Mouse (Mus musculus): ENCODE data around the gene Pcbp3. TPM values are rescaled to one million over a fixed set of nuclear protein-coding genes. Genes with fewer than 3 reads are reported as not detected.
"Not testable (repeated sequence)": the region's sequence is repeated elsewhere in the genome, so short reads cannot be mapped to it uniquely, and the experiment has no call there.

The Pcbp3 gene
- polyA plus RNA-seq, 1 experiment from 2014 or later = 45.8 TPM

DNA sequence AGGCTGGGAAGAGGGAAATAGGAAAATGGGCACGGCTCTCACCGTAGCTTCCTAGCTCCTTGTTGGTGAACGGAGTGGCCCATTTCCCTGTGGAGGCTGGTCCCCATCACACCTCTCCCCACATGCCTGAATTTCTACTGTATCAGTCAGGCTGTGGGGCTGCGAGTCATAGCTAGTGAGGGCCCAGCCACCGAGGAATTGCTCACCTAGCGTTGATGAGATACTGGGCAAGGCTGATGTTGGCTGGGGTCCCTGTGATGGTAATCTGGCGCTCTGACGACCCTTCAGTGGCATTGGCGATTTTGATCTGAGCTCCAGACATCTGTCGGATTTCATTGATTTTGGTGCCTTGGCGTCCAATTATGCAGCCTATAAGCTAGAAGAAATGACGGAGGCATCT lies 198.7 kb downstream of the Pcbp3 start:
- 94% methylated on average over 12 of the region's 12 CpGs for WGBS
- peaks cover 2% of the 10 kb centered on the region; the same call in 1 of the 2 replicates for H3K36me3 ChIP-seq (ENCODE audit: control insufficient read depth, insufficient read depth, low read length)
- ATAC-seq (ENCODE audit: low read depth) = no peak
- no peaks in the 10 kb centered on the region for H3K9me3 ChIP-seq (ENCODE audit: control insufficient read depth, low read length)
- no peak overlapping the region for H3K4me3 ChIP-seq (ENCODE audit: low read depth, low read length)
- no peaks in the 10 kb centered on the region for H3K27me3 ChIP-seq (ENCODE audit: control insufficient read depth, insufficient read depth, low read length)
- no peak overlapping the region for H3K4me2 ChIP-seq (ENCODE audit: low read depth, low read length)
- no peak overlapping the region for H3K27ac ChIP-seq (ENCODE audit: low read depth, low read length)
- no peaks in the 10 kb centered on the region for H3K4me1 ChIP-seq (ENCODE audit: control insufficient read depth, insufficient read depth, low read length)
- H3K9ac ChIP-seq (replicated peaks; ENCODE audit: low read depth, low read length) = no peak overlapping the region

DNA sequence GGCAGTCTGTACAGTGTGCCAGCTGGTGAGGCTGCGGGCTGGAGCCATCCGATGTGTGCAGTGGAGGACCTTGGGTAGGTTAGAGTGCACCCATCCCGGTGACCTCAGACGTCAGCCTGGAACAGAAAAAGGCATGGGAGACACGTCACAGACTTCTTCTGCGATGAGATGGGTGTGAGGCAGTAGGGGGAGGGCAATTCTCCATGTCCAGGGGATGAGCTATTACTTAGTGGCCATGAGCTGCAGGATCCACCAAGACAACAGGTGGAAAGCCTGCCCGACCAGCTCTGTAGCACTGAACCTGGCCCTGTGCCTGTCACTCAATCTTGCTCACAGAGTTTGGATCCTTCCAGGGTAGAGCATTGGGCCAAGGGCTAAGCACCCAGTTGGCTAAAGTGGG lies 199.3 kb downstream of the Pcbp3 start:
- no peak for ATAC-seq (ENCODE audit: low read depth)
- H3K9me3 ChIP-seq (ENCODE audit: control insufficient read depth, low read length) = no peaks in the 10 kb centered on the region

DNA sequence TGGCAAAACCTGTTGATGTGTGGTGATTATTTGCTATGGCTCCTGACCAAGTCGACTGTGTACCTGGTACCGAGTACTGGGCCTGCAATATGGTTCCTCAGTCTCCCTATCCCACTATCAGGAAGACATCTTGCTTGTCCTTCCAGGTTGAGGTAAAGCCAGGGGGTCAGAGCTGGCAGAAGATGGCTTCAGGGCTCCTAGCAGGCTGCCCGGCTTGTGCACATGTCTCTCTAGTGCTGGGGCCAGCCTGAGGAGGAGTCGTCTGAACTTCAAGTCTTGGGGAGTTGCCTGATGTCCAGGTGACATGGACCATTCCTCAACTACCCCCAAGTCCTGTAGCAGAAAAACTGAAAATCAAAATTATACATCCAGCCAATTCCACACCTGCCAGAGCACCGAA lies 201.8 kb downstream of the Pcbp3 start:
- Histone ChIP-seq H3K4me2 (ENCODE audit: low read depth, low read length) (no peak overlapping the region), H3K36me3 (ENCODE audit: control insufficient read depth, insufficient read depth, low read length) (no peaks in the 10 kb centered on the region), H3K27ac (ENCODE audit: low read depth, low read length) (no peak overlapping the region), H3K9ac (replicated peaks; ENCODE audit: low read depth, low read length) (no peak overlapping the region), H3K27me3 (ENCODE audit: control insufficient read depth, insufficient read depth, low read length) (no peaks in the 10 kb centered on the region), H3K9me3 (ENCODE audit: control insufficient read depth, low read length) (no peaks in the 10 kb centered on the region), H3K4me3 (ENCODE audit: low read depth, low read length) (no peak overlapping the region), H3K4me1 (ENCODE audit: control insufficient read depth, insufficient read depth, low read length) (no peaks in the 10 kb centered on the region)
- WGBS = 93% methylated on average over 5 of the region's 5 CpGs
- ATAC-seq (ENCODE audit: low read depth) = no peak

More for the DNA sequence above, 199.3 kb downstream of the Pcbp3 start:
- H3K4me3 ChIP-seq (ENCODE audit: low read depth, low read length) = no peak overlapping the region
- H3K4me1 ChIP-seq (ENCODE audit: control insufficient read depth, insufficient read depth, low read length) = no peaks in the 10 kb centered on the region
- H3K36me3 ChIP-seq (ENCODE audit: control insufficient read depth, insufficient read depth, low read length) = peaks cover 2% of the 10 kb centered on the region; the same call in 1 of the 2 replicates
- WGBS = 89% methylated on average over 7 of the region's 7 CpGs
- H3K27me3 ChIP-seq (ENCODE audit: control insufficient read depth, insufficient read depth, low read length) = no peaks in the 10 kb centered on the region
- H3K9ac ChIP-seq (replicated peaks; ENCODE audit: low read depth, low read length) = no peak overlapping the region
- H3K27ac ChIP-seq (ENCODE audit: low read depth, low read length) = no peak overlapping the region
- H3K4me2 ChIP-seq (ENCODE audit: low read depth, low read length) = no peak overlapping the region

DNA sequence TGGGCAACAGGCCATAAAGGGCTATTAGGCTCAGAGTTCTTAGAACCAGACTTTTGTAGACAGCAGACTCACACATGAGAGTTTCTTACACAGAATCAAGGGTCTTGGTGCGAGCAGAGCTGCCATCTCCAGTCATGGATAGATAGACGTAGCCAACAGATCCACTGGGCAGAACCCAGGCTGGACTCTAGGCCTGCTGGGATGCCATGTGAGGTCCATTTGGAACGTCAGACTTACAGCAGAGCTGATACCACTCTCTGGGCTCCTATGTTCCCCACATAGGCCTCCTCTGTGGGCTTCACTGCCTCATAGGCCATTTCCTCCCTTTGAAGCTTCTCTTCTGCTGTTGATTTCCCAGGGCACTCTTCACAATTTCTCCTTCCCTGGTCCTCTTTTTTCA lies 208.0 kb downstream of the Pcbp3 start:
- Histone ChIP-seq H3K9ac (replicated peaks; ENCODE audit: low read depth, low read length) (no peak overlapping the region), H3K36me3 (ENCODE audit: control insufficient read depth, insufficient read depth, low read length) (no peaks in the 10 kb centered on the region), H3K27me3 (ENCODE audit: control insufficient read depth, insufficient read depth, low read length) (no peaks in the 10 kb centered on the region), H3K4me1 (ENCODE audit: control insufficient read depth, insufficient read depth, low read length) (no peaks in the 10 kb centered on the region), H3K4me2 (ENCODE audit: low read depth, low read length) (no peak overlapping the region), H3K4me3 (ENCODE audit: low read depth, low read length) (no peak overlapping the region), H3K27ac (ENCODE audit: low read depth, low read length) (no peak overlapping the region), H3K9me3 (ENCODE audit: control insufficient read depth, low read length) (no peaks in the 10 kb centered on the region; the same call in 1 of the 2 replicates)
- ATAC-seq (ENCODE audit: low read depth) = no peak
- WGBS = 88% methylated on average over 3 of the region's 3 CpGs

DNA sequence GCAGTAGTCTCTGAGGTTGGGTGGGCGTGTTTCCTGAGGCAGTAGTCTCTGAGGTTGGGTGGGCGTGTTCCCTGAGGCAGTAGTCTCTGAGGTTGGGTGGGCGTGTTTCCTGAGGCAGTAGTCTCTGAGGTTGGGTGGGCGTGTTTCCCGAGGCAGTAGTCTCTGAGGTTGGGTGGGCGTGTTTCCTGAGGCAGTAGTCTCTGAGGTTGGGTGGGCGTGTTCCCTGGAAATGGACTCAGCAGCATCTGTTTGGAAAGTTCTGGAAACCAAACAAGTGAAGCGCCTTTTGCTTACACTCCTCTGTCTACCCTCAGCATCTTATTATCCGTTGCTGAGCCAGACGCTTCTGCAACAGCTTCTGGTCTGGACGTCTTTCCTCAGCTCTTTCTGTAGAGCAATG lies 217.4 kb downstream of the Pcbp3 start:
- not testable (repeated sequence) for H3K36me3 ChIP-seq (ENCODE audit: control insufficient read depth, insufficient read depth, low read length)
- WGBS = 56% methylated on average over 11 of the region's 11 CpGs

DNA sequence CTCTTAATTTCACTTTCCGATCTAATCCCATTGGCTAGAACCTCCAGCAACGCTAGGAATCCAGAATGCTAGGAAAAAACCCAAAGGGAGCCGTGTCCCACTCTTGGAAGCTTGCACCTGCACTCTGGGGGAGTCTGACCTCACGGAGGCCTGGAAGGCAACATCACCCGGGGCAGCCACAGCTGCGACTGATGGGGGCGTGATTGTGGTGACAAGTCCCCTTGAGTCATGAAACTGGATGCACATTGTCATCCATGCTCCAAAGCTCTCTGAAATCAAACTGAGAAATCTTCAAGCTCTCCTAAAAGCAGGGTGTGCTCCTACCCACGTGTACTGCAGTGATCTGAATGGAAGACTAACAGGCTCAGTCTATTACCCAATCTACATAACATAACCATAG lies 224.9 kb downstream of the Pcbp3 start:
- Histone ChIP-seq H3K9ac (replicated peaks; ENCODE audit: low read depth, low read length) (no peak overlapping the region), H3K9me3 (ENCODE audit: control insufficient read depth, low read length) (no peaks in the 10 kb centered on the region), H3K36me3 (ENCODE audit: control insufficient read depth, insufficient read depth, low read length) (no peaks in the 10 kb centered on the region), H3K4me2 (ENCODE audit: low read depth, low read length) (no peak overlapping the region), H3K4me3 (ENCODE audit: low read depth, low read length) (no peak overlapping the region), H3K4me1 (ENCODE audit: control insufficient read depth, insufficient read depth, low read length) (peaks cover 10% of the 10 kb centered on the region; the same call in 1 of the 2 replicates), H3K27me3 (ENCODE audit: control insufficient read depth, insufficient read depth, low read length) (no peaks in the 10 kb centered on the region), H3K27ac (ENCODE audit: low read depth, low read length) (no peak overlapping the region)
- ATAC-seq (ENCODE audit: low read depth) = no peak
- 80% methylated on average over 8 of the region's 8 CpGs for WGBS

More for the DNA sequence above, 217.4 kb downstream of the Pcbp3 start:
- ATAC-seq (ENCODE audit: low read depth); H3K4me3 ChIP-seq (ENCODE audit: low read depth, low read length); H3K27ac ChIP-seq (ENCODE audit: low read depth, low read length); H3K9me3 ChIP-seq (ENCODE audit: control insufficient read depth, low read length); H3K4me2 ChIP-seq (ENCODE audit: low read depth, low read length); H3K9ac ChIP-seq (replicated peaks; ENCODE audit: low read depth, low read length); H3K4me1 ChIP-seq (ENCODE audit: control insufficient read depth, insufficient read depth, low read length); H3K27me3 ChIP-seq (ENCODE audit: control insufficient read depth, insufficient read depth, low read length): not testable (repeated sequence)

DNA sequence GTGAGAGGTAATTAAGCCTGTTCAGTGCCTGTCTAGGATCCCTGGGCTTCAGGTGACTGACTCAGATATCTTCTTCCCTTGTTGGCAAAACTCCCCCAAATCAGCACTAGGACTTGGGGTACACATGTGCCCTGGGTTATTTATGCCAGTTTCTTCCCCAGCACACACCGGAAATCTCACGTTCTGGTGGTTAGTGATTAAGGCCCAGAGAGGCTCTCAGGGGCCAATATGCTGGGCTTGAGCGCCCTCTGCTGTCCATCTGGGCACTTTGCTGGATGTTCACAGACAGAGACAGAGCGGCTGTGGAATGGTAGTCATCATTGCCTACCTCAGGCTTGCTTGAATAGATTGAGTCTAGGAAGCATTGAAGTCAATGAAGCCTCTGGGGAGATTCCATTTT lies 226.7 kb downstream of the Pcbp3 start:
- WGBS = 1% methylated on average over 4 of the region's 4 CpGs
- Histone ChIP-seq H3K36me3 (ENCODE audit: control insufficient read depth, insufficient read depth, low read length) (no peaks in the 10 kb centered on the region), H3K27ac (ENCODE audit: low read depth, low read length) (no peak overlapping the region), H3K9ac (replicated peaks; ENCODE audit: low read depth, low read length) (no peak overlapping the region), H3K9me3 (ENCODE audit: control insufficient read depth, low read length) (no peaks in the 10 kb centered on the region), H3K4me1 (ENCODE audit: control insufficient read depth, insufficient read depth, low read length) (peaks cover 10% of the 10 kb centered on the region; the same call in 1 of the 2 replicates), H3K4me3 (ENCODE audit: low read depth, low read length) (no peak overlapping the region), H3K27me3 (ENCODE audit: control insufficient read depth, insufficient read depth, low read length) (no peaks in the 10 kb centered on the region), H3K4me2 (ENCODE audit: low read depth, low read length) (no peak overlapping the region)
- ATAC-seq (ENCODE audit: low read depth) = peak; percentile 81; the same call in 1 of the 2 replicates

DNA sequence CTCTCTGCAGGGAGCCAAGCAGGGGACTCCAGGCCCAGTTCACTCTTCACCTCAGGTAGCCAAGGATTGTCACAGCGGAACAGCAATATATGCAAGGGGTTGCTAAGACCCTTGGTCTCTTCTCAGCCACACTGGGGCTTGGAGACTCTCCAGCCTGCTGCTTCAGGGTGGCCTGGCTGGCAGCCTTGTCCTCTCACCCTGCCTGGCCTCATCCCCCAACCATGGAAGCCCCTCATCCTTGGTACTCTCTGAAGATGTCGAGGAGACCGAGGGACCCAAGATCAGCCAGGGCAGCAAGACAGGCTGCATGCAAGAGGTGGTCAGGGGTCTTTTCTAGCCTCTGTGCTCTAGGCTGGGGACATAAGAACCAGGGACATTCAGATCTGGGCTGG lies 228.0 kb downstream of the Pcbp3 start:
- Histone ChIP-seq H3K27me3 (ENCODE audit: control insufficient read depth, insufficient read depth, low read length) (no peaks in the 10 kb centered on the region), H3K4me1 (ENCODE audit: control insufficient read depth, insufficient read depth, low read length) (peaks cover 10% of the 10 kb centered on the region; the same call in 1 of the 2 replicates)

DNA sequence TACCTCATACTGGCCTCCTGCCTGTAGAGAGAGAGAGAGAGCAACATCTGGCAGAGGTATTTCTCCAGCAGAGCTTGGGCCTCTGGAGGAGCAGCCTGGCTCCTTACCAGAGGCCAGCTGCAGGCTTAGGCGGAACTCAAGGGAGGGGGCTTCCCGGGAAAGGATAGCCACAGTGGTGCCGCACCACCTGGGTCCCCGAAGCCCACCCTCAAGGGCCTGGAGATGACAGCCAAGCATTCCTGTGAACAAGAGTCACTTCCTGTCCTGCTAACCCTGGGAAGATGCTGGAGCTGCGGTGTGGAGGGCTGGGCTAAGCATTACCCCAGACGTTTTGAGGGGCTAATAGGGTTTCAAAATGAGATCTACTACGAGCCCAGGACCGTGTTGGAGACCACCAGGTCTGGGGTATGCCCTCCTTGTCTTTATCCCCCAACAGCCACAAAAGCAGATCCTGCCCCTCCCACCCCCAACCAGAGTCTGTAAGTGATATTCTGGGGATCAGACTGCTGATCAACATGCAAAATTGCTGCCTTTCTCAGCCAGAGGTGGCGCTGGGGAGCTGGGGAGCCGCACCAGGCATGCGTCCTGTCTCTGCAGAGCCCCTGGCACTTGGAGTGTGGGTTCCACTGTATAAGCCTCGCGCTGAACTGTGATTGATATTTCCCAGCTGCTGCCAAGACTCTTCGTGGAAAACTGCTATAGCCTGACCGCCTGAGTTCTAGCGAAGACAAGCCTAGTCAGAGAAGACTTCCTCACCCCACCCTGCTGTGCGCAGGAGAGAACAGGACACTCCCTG lies 228.6 kb downstream of the Pcbp3 start:
- Histone ChIP-seq H3K27me3 (ENCODE audit: control insufficient read depth, insufficient read depth, low read length) (no peaks in the 10 kb centered on the region), H3K4me2 (ENCODE audit: low read depth, low read length) (peak overlapping the region; percentile 19; the same call in 1 of the 2 replicates), H3K9me3 (ENCODE audit: control insufficient read depth, low read length) (no peaks in the 10 kb centered on the region), H3K27ac (ENCODE audit: low read depth, low read length) (peak overlapping the region; percentile 52), H3K4me3 (ENCODE audit: low read depth, low read length) (no peak overlapping the region), H3K4me1 (ENCODE audit: control insufficient read depth, insufficient read depth, low read length) (peaks cover 10% of the 10 kb centered on the region; the same call in 1 of the 2 replicates), H3K36me3 (ENCODE audit: control insufficient read depth, insufficient read depth, low read length) (no peaks in the 10 kb centered on the region), H3K9ac (replicated peaks; ENCODE audit: low read depth, low read length) (no peak overlapping the region; the same call in 1 of the 2 replicates)
- peak; percentile 76; the same call in 1 of the 2 replicates for ATAC-seq (ENCODE audit: low read depth)
- WGBS = 16% methylated on average over 17 of the region's 17 CpGs

More for the DNA sequence above, 228.0 kb downstream of the Pcbp3 start:
- no peak overlapping the region; the same call in 1 of the 2 replicates for H3K9ac ChIP-seq (replicated peaks; ENCODE audit: low read depth, low read length)
- no peaks in the 10 kb centered on the region for H3K36me3 ChIP-seq (ENCODE audit: control insufficient read depth, insufficient read depth, low read length)
- 43% methylated on average over 3 of the region's 3 CpGs for WGBS
- H3K9me3 ChIP-seq (ENCODE audit: control insufficient read depth, low read length) = no peaks in the 10 kb centered on the region
- H3K4me2 ChIP-seq (ENCODE audit: low read depth, low read length) = peak overlapping the region; percentile 19; the same call in 1 of the 2 replicates
- peak overlapping the region; percentile 52; the same call in 1 of the 2 replicates for H3K27ac ChIP-seq (ENCODE audit: low read depth, low read length)
- ATAC-seq (ENCODE audit: low read depth) = no peak
- H3K4me3 ChIP-seq (ENCODE audit: low read depth, low read length) = no peak overlapping the region
